Mouse (Mus musculus) CH12F3 (cell line): ENCODE results near the gene Ifitm2.

Experiments
- in situ Hi-C: fragments of 300-500 bp; cut with MboI; formaldehyde crosslinking; loops from 2 replicates; pipeline ENCODE4 v1.14.3; 2020; ENCODE audit warnings: low sequenced_read_pairs

The Ifitm2 gene

DNA sequence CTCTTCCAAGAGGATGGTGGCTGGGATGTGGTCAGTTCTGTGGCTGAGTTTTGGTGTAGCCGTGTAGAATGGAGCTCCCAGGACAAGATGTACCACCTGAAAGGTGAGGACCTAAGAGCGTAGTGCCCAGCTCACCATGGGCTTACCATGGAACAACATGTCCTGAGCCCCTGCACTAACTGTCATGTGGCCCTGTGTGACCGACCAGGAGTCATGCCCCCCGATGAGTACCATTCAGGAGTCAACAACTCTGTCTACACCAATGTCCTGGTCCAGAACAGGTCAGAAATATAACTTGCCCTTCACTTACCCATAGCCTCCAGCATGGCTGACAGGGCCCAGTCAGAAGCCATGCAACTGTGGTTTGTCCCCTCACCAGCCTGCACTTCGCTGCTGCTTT, 10.5 kb downstream of the Ifitm2 start:
- in situ Hi-C loops, result no loop called here

DNA sequence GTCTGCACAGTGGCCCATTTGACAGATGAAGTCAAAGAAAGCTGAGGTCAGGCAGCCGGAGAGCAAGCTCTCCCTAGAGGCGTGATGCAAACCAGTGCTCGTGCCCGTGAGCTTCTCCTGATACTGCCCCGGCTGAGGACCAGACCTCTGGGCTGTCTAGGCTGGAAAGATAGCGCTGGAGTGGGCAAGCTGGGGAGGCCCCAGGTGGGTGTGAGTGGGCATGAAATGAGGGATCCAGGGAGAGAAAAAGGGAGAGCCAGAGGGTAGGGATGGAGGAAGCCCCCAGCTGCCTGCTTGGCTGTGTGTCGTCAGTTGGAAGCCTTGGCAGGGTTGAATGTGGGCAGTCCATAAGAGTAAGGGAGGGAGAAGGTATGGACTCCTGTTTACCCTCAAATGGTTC, 11.6 kb downstream of the Ifitm2 start:
- in situ Hi-C loops, result no loop called here

DNA sequence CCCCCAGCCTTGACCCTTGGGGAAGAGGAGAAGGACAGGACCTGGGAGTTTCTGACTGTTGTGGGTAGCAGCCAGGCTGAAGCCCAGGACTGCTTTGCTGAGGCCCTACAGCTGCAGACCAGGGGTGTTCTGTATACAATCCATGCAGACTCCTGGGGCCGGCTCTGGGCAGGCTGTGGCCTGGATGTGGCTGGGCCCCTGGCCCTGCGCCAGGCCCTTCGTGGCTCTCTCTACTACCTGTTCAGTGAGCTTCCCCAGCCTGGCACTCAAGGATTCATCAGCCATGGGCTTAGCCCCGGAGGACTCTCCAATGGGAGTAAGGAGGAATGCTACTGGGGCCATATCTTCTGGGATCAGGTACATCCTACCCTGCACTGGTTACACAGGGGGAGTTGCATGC, 12.4 kb downstream of the Ifitm2 start:
- in situ Hi-C loops, result no loop called here

DNA sequence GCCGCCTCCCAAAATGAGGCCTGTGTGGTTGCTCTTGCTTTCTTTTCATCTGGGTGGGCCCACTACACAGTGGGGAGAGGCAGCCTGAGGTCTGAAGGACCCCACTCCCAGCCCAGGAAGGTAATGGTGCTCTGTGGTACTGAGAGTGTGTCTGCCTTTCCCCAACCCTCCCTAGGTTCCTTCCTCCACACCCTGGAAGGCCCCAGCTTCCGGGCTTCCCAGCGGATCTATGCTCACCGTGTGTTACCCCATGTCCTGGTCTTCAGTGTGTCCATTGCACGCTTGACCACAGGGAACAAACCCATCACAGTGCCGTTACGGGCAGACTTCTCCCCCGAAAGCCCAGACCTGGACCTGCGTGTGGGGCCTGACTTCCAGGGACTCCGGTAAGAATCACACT, 13.0 kb downstream of the Ifitm2 start:
- in situ Hi-C loops, result no loop called here

DNA sequence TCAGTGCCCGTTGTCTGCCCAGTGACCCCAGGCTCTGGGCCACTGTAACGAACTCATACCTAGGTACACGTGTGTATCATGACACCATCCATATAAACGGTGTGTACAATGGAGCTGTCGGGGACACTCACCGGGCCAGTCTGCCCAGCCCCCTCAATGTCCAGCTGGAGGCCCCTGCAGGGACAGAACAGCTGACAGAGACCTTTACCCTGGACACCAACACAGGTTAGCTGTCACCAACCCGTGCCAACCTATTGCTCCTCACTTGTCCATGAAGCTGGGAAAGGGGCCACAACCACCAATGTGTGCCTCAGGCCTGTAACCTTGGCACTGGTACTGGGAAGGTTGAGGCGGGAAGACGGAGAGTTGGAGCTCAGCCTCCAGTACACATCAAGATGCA, 13.4 kb downstream of the Ifitm2 start:
- in situ Hi-C loops, result no loop called here

DNA sequence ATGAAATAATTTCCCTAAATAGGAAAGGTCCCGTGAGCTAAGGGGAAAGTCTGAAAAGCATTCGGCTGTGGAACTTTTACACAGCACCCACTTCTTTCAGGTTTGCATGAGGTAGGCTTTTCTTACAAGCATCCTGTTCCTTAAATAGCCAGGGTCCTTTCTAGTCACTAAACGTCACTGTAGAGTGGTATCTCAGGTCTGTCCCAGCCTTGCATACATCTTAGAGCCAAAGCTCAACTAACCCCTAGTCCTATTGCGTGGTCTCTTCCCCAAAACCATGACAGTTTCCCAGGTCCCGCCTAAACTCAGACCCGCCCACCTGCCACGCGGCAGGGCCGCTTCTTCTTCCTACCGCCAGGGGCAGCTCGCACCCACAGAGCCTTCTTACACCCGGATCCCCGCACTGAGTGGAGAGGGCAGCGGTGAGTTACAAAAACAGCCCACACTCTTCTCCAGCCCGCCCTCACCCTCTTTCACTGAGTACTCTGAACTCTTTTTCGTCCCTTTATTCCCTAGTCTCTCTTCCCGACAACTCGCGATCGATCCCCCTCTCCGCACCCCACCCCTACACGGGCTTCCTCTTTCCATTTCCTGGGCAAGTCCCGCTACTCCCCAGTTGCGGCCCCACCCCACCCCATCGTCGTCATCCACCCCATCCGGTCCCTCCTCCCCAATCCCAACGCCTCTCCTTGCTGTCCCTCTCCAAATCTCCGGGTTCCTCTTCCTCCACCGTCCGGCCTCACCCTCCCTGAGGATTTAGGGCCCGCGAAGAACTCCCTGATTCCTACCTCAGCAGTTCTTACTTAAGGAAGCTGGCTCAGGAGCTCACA, 14.3 kb downstream of the Ifitm2 start, which contains the start of gene Pgghg:
TSS of gene Pgghg (plus strand) at position 170 of the 830 bp plus-strand sequence.
- in situ Hi-C loops, result no loop called here

DNA sequence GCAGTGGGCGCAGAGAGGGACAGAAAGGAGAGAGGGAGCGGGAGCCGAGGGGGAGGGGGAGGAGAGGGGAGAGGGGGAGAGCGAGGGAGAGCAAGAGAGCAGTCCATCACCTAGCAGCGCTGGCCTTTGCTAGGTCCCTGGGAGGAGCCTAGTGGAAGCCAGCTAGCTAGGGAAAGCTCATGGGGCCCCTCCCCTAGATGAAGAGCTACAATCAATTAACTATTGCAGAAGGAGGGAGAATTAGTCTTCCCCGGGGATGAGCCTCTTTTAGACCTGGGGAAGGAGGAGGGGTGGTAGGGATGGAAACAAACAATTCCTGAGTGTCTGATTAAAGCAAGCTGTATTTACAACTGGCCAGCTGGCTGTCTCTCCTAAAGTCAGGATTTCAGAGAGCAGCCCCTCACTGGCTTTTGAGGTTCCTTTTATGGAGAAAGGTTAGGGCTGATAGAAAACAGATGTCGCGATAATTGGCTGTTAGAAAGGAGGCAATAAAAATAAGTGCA, 16.1 kb downstream of the Ifitm2 start:
- in situ Hi-C loops, result no loop called here

DNA sequence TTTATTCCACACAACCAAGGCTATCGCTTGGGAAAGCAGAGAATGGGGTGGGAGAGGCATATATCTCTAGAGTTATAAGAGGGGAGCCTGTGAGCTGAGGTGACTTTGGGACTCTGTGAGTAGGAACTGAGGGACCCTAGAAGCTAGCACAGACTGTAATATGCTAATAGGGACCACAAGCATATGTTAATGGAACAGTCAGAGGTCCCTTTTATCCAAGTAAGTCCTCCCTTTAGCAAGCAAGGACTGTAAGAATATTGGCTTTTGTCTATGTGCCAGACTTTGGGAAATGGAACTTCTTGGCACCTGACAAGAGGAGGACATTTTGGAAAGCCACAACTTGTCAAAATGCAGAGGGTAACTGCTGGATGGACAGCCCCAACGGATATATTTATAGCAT, 16.9 kb downstream of the Ifitm2 start:
- in situ Hi-C loops, result no loop called here

DNA sequence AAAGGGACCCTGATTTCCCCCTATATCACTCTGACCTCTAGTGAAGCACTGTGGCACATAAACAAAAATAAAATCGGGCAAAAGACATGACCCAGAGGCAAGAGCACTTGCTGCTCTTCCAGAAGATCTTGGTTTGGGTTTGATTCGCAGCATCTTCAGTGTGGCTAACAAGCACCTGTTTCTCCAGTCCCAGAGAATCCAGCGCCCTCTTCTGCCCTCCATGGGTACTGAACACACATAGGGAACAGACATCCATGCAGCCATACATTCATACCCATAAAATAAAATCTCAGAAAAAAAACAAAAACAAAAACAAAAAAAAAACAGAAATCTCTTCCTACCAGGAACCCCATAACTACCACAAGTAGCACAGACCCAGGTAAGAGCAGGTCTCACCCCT, 17.4 kb downstream of the Ifitm2 start:
- in situ Hi-C loops, result no loop called here

DNA sequence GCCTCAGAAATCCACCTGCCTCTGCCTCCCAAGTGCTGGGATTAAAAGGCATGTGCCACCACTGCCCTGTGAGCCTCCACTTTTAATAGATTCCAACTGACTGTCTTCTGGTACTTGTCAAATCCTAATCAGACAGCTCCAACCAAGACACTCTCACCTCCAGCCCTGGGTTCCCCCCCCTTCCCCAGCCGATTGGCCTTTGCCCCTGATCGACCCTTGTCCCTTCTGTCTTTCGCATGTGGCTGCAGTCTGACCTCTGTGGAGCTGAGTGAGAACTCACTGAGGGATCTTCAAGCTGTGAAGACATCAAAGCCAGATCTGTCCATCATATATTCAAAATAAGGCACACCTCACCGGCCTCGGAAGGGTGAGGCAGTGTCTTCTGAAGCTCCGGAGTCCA, 28.6 kb downstream of the Ifitm2 start:
- in situ Hi-C loops, result no loop called here

DNA sequence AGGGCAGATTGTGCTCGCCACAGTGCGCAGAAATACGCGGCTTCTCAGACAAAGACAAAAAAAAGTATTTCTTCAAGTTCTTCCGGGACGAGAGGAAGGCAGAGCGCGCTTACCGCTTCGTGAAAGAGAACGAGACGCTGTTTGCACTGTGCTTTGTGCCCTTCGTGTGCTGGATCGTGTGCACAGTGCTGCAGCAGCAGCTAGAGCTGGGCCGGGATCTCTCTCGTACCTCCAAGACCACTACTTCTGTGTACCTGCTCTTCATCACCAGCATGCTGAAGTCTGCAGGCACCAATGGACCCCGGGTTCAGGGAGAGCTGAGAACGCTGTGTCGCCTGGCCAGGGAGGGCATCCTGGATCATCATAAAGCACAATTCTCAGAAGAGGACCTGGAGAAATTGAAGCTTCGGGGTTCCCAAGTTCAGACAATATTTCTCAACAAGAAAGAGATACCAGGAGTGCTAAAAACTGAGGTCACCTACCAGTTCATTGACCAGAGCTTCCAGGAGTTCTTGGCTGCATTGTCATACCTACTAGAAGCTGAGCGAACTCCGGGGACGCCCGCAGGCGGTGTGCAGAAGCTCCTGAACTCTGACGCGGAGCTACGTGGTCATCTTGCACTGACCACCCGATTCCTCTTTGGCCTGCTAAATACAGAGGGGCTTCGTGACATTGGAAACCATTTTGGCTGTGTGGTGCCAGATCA, 32.6 kb downstream of the Ifitm2 start:
- in situ Hi-C loops, result no loop called here

DNA sequence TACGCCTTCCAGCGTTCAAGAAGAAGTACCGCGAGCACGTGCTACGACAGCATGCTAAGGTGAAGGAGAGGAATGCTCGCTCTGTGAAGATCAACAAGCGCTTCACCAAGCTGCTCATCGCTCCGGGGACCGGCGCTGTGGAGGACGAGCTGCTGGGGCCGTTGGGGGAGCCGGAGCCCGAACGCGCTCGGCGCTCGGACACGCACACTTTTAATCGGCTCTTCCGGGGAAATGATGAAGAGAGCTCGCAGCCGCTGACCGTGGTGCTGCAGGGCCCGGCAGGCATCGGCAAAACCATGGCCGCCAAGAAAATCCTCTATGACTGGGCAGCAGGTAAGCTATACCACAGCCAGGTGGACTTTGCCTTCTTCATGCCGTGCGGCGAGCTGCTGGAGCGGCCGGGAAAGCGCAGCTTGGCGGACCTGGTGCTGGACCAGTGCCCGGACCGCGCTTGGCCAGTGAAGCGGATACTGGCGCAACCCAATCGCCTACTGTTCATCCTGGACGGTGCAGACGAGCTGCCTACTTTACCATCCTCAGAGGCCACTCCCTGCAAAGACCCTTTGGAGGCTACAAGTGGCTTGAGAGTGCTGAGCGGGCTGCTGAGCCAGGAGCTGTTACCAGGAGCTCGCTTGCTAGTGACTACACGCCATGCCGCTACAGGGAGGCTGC, 33.3 kb downstream of the Ifitm2 start:
- in situ Hi-C loops, result no loop called here

DNA sequence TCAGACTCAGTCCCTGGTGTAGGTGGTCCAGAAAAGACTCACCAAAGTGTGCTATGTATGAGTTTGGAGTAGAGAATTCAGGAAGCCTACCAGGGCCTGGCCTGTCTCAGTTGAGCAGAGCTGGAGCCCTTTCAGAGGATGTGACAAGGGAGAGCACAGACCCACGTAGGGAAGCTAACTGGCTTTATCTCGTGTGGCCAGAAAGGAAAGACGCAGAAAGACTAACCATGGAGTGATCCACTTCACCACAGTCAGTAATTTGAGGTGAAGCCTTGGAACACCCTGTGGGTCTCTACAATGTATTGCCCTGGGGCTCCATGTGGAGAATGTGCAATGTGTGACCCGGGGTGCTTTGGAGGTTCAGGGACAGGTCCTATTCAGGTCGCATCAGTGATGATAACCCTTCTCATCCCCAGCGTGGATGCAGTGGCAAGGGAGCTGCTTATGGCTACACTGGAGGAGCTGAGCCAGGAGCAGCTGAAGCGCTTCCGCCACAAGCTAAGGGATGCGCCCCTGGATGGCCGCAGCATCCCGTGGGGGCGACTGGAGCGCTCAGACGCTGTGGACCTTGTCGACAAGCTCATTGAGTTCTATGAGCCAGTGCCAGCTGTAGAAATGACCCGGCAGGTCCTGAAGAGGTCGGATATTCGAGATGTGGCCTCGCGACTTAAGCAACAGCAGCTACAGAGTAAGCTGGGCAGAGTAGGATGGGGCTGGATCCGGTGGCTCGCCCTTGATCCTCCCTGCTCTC, 34.4 kb downstream of the Ifitm2 start:
- in situ Hi-C loops, result no loop called here

DNA sequence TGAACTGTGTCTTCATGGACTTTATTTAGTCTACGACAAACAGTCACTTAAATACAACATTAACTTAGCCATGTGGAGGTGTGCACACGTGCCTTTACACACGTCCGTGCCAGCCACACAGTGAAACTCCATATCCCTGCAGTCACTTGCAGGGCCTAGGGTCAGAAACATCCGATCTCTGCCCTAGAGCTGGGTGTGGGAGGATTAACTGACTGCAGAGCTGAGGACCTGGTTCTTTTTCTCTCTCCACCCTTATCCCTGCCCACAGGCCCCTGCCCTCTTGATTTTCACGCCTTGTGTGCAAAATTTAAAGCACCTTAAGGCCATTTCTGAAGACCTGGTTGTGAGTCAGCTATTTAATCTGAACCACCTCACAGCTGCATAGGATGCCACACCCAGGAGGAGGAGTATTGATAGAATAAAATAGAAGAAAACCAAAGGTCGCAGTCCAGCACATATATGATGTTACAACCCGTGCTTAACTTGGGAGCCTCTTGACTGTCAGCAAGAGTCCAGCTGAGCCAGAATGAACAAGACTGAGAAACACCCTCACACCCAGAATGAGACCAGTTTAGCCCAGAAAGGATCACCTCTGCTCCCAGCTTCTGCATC, 35.3 kb downstream of the Ifitm2 start, which contains the start of gene Nlrp6:
TSS of gene Nlrp6 (plus strand) at position 485 of the 612 bp plus-strand sequence.
- in situ Hi-C loops, result no loop called here

DNA sequence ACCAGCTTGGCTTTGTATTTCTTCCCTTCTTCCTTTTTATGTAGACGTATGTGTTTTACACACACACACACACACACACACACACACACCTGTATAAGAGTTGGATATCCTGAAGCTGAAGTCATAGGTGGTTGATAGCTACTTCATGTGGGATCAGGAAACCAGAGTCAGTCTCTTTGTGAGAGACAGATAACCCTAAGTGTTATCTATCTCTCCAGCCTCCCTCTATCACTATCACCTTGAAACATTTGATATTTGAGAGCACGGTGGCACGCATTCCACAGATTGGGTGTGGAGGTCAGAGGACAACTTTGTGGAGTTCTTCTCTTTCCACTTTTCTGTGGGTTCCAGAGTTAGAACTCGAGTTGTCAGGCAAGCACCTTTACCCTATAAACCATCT, 35.9 kb downstream of the Ifitm2 start:
- in situ Hi-C loops, result no loop called here

DNA sequence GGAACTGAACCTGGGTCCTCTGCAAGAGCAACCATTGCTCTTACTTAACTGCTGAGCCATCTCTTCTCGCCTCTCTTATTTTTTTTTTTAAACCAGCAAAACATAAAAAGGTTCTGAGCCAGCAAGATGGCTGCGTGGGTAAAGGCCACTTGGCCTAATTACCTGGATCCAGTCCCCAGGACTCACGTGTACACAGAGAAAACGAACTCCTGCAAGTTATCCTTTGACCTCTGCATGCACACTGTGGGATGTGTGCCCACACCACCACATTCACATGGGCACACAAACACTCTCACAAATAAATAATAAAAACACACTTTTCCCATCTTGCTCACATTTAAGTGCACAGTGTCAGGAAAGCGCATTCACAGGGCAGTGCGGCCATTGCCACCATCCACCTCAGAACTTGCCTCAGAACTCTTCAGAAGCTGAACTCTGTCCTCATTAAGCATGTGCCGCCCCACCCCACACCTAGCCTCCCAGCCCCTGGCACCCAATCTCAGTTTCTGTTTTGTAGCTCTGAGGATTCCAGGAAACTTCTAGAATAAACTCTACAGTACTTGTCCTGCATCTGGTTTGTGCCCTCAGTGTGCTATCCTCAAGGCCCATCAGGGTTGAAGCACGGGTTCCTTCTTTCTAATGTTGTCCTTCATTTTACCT, 41.6 kb downstream of the Ifitm2 start:
- in situ Hi-C loops, result no loop called here

DNA sequence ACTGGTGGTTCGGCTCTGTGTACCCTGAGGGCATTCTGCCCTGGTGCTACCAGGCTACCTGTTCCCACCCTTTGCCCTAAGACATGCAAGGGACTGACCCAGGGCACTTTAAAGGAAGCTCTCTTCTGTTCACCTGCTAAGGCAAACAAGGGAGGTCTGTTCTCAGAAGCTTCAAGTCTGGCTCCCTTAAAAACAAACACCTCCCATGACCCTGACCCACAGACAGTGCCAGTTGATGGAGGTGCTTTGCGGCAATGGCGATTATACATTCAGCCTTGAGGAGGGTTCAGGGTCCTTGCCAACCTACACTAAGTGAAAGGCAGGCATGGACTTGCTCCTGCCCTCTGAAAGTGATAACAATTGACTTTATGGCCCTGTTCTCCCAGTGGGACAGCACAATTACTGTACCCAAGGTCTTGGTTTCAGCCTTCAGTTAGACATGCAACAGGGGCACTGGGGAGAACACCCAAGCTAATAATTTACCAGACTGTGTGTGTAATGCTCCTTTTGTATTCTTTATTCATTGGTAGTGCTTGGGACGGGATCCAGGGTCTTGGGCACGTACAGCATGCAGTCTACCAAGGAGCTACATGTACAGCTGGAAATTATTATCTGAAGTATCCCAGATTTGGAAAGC, 42.8 kb downstream of the Ifitm2 start:
- in situ Hi-C loops, result no loop called here

DNA sequence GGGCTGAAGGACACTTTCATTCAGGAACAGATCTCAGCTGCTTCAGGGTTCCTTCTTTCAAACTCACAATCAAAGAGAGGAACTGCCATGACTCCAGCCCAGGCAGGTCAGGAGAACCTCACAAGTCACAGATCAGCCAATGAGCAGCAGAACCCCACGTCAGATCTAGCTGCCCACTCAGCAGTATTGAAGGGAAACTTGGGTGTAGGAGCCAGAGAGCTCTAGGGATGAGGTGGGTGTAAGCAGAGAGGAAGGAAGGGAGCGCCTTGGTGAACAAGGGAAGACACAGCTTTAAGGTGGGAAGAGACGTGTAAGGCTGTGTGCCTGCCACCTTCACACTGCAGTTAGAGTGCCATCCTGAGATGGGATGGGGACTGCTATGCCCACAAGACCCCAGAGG, 43.5 kb downstream of the Ifitm2 start:
- in situ Hi-C loops, result no loop called here

DNA sequence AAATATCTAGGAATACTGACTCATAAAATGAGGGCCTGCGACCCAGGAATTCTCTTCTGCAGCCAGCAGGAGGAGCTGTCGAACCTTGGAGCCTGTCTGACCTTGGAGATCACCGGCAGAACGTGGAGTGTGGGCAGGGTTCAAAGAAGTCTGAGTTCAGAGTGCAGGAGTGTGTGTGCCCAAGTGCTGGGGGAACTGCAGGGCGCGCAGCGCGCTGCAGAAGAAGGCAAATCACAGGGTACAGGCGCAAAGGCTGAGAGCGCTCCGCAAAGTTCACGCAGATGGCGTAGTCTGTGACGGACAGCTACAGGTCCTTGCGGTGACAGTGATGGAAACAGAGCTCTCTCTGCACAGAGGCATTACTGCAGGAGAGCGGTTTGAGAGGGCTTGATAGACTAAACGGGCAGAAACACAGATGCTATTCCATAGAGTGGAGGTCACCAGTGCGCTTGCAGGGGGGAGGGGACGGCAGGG, 47.1 kb downstream of the Ifitm2 start:
- in situ Hi-C loops, result no loop called here
